Mouse (Mus musculus) erythroblast, embryonic 14.5 days (primary cell): Measurements from ENCODE around the gene Rec114.
A peak's percentile ranks its signal among the peaks of the same experiment; 100 is the strongest.

Experiments
- GATA1 ChIP-seq: IDR thresholded peaks from 2 replicates; pipeline ENCODE4 v1.6.1; 2012; ENCODE audit warnings: low read length, inconsistent platforms, mixed read lengths
- TAL1 ChIP-seq: IDR thresholded peaks from 3 replicates; pipeline ENCODE4 v1.6.1; 2012; ENCODE audit warnings: low read length, inconsistent platforms, mixed read lengths

DNA sequence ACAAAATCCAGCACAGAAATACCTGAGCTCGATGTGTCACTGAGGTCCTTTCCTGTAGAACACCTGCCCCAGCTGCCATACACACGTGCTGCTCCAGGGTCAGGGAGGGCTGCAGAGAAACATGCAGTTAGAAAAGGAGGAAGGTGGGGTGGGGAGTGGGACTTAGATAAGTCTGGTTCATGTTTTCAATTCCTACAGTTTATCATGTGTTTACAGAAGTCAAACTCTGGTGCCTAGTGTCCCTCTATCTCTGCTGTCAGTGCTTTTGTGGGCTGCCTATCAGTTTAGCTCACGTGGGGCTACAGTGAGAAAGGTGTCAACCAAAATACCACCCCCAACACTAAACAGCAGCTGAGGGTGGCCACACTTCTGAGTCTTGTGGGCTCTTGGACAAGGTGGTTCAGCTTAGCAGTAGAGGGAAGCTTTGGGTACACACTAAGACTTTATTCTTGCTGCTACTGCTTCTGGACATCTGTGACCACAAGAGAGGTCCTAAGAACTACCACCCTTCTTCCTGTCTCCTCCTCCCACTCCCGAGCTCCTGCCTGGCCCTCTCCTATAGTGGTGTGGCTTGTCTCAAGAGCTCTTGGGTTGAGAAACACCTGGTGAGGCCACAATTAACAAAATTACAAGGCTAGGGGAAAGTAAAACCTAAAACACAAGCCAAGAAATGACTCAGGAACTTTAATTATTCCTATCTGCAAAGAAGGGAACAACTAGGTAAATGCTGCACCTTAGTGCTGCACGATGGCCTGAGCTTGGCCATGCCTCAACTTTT is 85.8 kb downstream of the Rec114 start:
- peak; percentile 88 for TF ChIP-seq GATA1
- peak; percentile 90 for TF ChIP-seq TAL1
